Mouse (Mus musculus) heart, embryonic 11.5 days (tissue): ENCODE data around the gene Cdk14. TPM values are rescaled to one million over a fixed set of nuclear protein-coding genes. Genes with fewer than 3 reads are reported as not detected.

Source experiments
- ATAC-seq: fragments of 200-750 bp; cut with Nextera tagmentation; replicated peaks from 2 replicates; pipeline ENCODE4 v1.8.0; 2017; ENCODE audit warnings: moderate library complexity; ENCODE audit not compliant: insufficient number of reproducible peaks, low FRiP score, low TSS enrichment
- H3K27ac ChIP-seq: fragments of 300-500 bp; sonication (generic); 2 replicates; pipeline ENCODE4 v1.5.1; 2014; ENCODE audit warnings: mild to moderate bottlenecking, low read depth, low read length
- H3K27me3 ChIP-seq: fragments of 300-500 bp; sonication (generic); 2 replicates; pipeline ENCODE4 v1.6.1; 2014; ENCODE audit warnings: mild to moderate bottlenecking, low read length, mixed read lengths; ENCODE audit not compliant: control insufficient read depth, insufficient read depth
- H3K36me3 ChIP-seq: fragments of 300-500 bp; sonication (generic); 2 replicates; pipeline ENCODE4 v1.6.1; 2014; ENCODE audit warnings: mild to moderate bottlenecking, low read length, moderate library complexity, mixed read lengths; ENCODE audit not compliant: control insufficient read depth, insufficient read depth
- H3K4me1 ChIP-seq: fragments of 300-500 bp; sonication (generic); 2 replicates; pipeline ENCODE4 v1.6.1; 2014; ENCODE audit warnings: low read length; ENCODE audit not compliant: control insufficient read depth, insufficient read depth
- H3K4me2 ChIP-seq: fragments of 300-500 bp; sonication (generic); 2 replicates; pipeline ENCODE4 v1.6.1; 2014; ENCODE audit warnings: mild to moderate bottlenecking, moderate library complexity
- H3K4me3 ChIP-seq: fragments of 300-500 bp; sonication (generic); 2 replicates; pipeline ENCODE4 v1.5.1; 2014; ENCODE audit warnings: low read depth, low read length
- H3K9ac ChIP-seq: fragments of 300-500 bp; sonication (generic); 2 replicates; pipeline ENCODE4 v1.6.1; 2014; ENCODE audit warnings: mild to moderate bottlenecking, low read depth, low read length, moderate library complexity
- H3K9me3 ChIP-seq: fragments of 300-500 bp; sonication (generic); replicated peaks from 2 replicates; pipeline ENCODE4 v1.6.1; 2016; ENCODE audit warnings: low read length; ENCODE audit not compliant: control insufficient read depth
- WGBS: fragments of 180-500 bp; shearing (Covaris S2); extraction: QIAGEN DNeasy Blood & Tissue Kit; methylation state at CpG from one replicate; pipeline ENCODE4 v1.1.7; 2014; ENCODE audit not compliant: insufficient replicate concordance; 5-methylcytosine and 5-hydroxymethylcytosine counted together
- polyA plus RNA-seq: library from polyadenylated mRNA; unstranded; fragments of >200 nt; fragmentation: Nextera tagmentation; extraction: Ambion mirVana; gene quantifications from 2 replicates; pipeline ENCODE4 v1.2.1, GENCODE M21; 2014

Cdk14 gene
- polyA plus RNA-seq, 1 experiment from 2014 or later, result 20.1 TPM

- Histone ChIP-seq H3K36me3 (no peaks in the 10 kb centered on the region), H3K4me2 (no peak overlapping the region), H3K27me3 (no peaks in the 10 kb centered on the region), H3K4me3 (no peak overlapping the region), H3K9me3 (no peaks in the 10 kb centered on the region), H3K4me1 (no peaks in the 10 kb centered on the region), H3K9ac (no peak overlapping the region), H3K27ac (no peak overlapping the region)
- ATAC-seq, result no peak
- WGBS, result 60% methylated on average over 6 of the region's 6 CpGs
Measured at GRCm38 (mm10) chr5:5274318-5274717, 145.8 kb downstream of the Cdk14 start.

- no peaks in the 10 kb centered on the region for H3K9me3 ChIP-seq
- H3K27me3 ChIP-seq, result no peaks in the 10 kb centered on the region
- no peak for ATAC-seq
- H3K36me3 ChIP-seq, result no peaks in the 10 kb centered on the region
- H3K27ac ChIP-seq, result no peak overlapping the region
- H3K4me1 ChIP-seq, result peaks cover 16% of the 10 kb centered on the region
- H3K4me2 ChIP-seq, result no peak overlapping the region
- WGBS, result 79% methylated on average over 3 of the region's 3 CpGs
- H3K4me3 ChIP-seq, result no peak overlapping the region
- no peak overlapping the region for H3K9ac ChIP-seq
Measured at GRCm38 (mm10) chr5:5266787-5267126, 153.4 kb downstream of the Cdk14 start.

GRCm38 (mm10) chr5:5265861-5266786 lies 154.0 kb downstream of the Cdk14 start:
- ATAC-seq, result no peak
- Histone ChIP-seq H3K36me3 (no peaks in the 10 kb centered on the region), H3K27ac (no peak overlapping the region), H3K4me3 (no peak overlapping the region), H3K27me3 (no peaks in the 10 kb centered on the region), H3K4me2 (no peak overlapping the region; the same call in 1 of the 2 replicates), H3K9me3 (no peaks in the 10 kb centered on the region), H3K9ac (no peak overlapping the region), H3K4me1 (peaks cover 22% of the 10 kb centered on the region)
- 44% methylated on average over 10 of the region's 10 CpGs for WGBS

GRCm38 (mm10) chr5:5265401-5265841 lies 154.7 kb downstream of the Cdk14 start:
- Histone ChIP-seq H3K9me3 (no peaks in the 10 kb centered on the region), H3K4me1 (peaks cover 26% of the 10 kb centered on the region), H3K4me2 (peak overlapping the region; percentile 46), H3K27me3 (no peaks in the 10 kb centered on the region), H3K27ac (no peak overlapping the region), H3K4me3 (no peak overlapping the region), H3K9ac (no peak overlapping the region), H3K36me3 (no peaks in the 10 kb centered on the region)
- no peak for ATAC-seq
- WGBS, result 26% methylated on average over 8 of the region's 8 CpGs

- Histone ChIP-seq H3K9me3 (no peaks in the 10 kb centered on the region), H3K27ac (no peak overlapping the region), H3K9ac (no peak overlapping the region), H3K27me3 (no peaks in the 10 kb centered on the region), H3K4me2 (peak overlapping the region; percentile 46), H3K4me1 (peaks cover 32% of the 10 kb centered on the region), H3K36me3 (no peaks in the 10 kb centered on the region), H3K4me3 (no peak overlapping the region)
- ATAC-seq, result no peak
- 74% methylated on average over 2 of the region's 2 CpGs for WGBS
Measured at GRCm38 (mm10) chr5:5264712-5265111, 155.4 kb downstream of the Cdk14 start.

- H3K36me3 ChIP-seq, result no peaks in the 10 kb centered on the region
- peak overlapping the region; percentile 68 for H3K27ac ChIP-seq
- no peak for ATAC-seq
- H3K4me1 ChIP-seq, result peaks cover 43% of the 10 kb centered on the region
- H3K9ac ChIP-seq, result peak overlapping the region; percentile 56; the same call in 1 of the 2 replicates
- H3K9me3 ChIP-seq, result no peaks in the 10 kb centered on the region
- H3K27me3 ChIP-seq, result no peaks in the 10 kb centered on the region
- no peak overlapping the region for H3K4me3 ChIP-seq
- peak overlapping the region; percentile 37 for H3K4me2 ChIP-seq
- WGBS, result 53% methylated on average over 14 of the region's 14 CpGs
Measured at GRCm38 (mm10) chr5:5261725-5262296, 158.3 kb downstream of the Cdk14 start.

- Histone ChIP-seq H3K36me3 (no peaks in the 10 kb centered on the region), H3K4me2 (peak overlapping the region; percentile 37), H3K27ac (peak overlapping the region; percentile 68), H3K9me3 (no peaks in the 10 kb centered on the region), H3K4me3 (no peak overlapping the region), H3K9ac (peak overlapping the region; percentile 56; the same call in 1 of the 2 replicates), H3K4me1 (peaks cover 43% of the 10 kb centered on the region), H3K27me3 (no peaks in the 10 kb centered on the region)
- ATAC-seq, result no peak
- WGBS, result 47% methylated on average over 14 of the region's 14 CpGs
Measured at GRCm38 (mm10) chr5:5260966-5261724, 159.0 kb downstream of the Cdk14 start.

- 0 out of 2 replicates have a peak overlapping the region, but pooled peaks have one; percentile 36 for H3K27ac ChIP-seq
- no peak overlapping the region for H3K9ac ChIP-seq
- 37% methylated on average over 7 of the region's 7 CpGs for WGBS
- no peak overlapping the region for H3K4me2 ChIP-seq
- H3K4me3 ChIP-seq, result no peak overlapping the region
- H3K4me1 ChIP-seq, result peaks cover 43% of the 10 kb centered on the region
- no peaks in the 10 kb centered on the region for H3K27me3 ChIP-seq
- no peak for ATAC-seq
- H3K9me3 ChIP-seq, result no peaks in the 10 kb centered on the region
- no peaks in the 10 kb centered on the region for H3K36me3 ChIP-seq
Measured at GRCm38 (mm10) chr5:5260309-5260708, 159.8 kb downstream of the Cdk14 start.
